Mouse (Mus musculus) T-helper 2 cell (primary cell): ENCODE measurements around the gene Eif4g3.

Experiments used
- in situ Hi-C: fragments of 300-600 bp; cut with MboI, MseI; formaldehyde crosslinking; loops from one replicate; pipeline ENCODE4 v1.15.1; 2025; ENCODE audit warnings: high pct_unique_total_duplicates

Gene Eif4g3

DNA sequence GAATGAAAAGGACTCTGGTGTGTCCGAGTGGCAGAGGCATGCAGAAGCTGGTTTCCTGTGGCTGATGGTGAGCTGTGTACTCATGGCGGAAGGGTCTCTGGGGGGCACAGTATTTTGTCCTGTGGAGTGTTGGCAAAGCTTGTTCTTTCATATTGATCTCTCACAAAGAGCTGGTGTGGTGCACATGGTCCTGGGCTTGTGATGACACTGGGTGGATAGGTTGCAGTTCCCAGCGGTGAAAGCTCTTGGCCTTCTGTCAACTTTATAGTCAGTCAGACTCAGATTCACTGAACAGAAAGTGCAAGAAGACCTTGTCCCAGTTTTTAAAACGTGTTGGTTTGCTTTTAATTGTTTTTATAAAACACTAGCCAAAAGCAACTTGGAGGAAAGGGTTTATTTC is 68.3 kb downstream of the Eif4g3 start:
- in situ Hi-C loops: no loop called here

- in situ Hi-C loops: no loop called here
Observed at GRCm38 (mm10) chr4:138063372-138064265, 70.8 kb downstream of the Eif4g3 start.

DNA sequence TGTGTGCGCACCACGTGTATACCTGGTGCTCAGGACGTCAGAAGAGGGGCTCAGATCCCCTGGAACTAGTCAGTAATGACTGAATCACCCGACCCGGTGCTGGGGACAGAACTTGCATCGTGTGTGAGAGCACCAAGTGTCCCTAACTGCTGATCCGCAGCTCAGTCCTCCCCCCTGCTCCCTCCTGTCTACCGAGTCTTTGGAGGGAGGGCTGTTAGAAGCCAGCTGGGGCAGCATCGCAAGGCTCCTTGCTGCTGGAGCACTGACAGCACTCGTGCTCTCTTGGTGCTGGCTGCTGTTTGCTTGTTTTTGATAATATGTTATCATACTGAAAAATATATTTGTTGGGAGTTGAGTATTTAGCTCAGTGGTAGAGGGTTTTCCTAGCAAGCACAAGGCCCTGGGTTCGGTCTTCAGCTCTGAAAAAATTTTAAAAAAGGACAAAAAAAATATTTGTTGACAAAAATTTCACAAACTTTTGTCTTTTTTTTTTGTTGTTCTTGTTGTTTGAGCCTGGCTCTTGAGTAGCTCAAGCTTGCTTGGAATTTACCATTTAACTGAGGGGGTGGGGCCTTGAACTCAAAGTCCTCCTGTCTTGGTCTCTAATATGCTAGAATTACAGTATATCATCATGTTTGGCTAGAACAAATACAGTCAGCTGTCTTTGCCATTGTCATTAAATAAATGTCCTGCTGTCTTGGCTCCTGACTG is 72.2 kb downstream of the Eif4g3 start:
- in situ Hi-C loops: no loop called here

DNA sequence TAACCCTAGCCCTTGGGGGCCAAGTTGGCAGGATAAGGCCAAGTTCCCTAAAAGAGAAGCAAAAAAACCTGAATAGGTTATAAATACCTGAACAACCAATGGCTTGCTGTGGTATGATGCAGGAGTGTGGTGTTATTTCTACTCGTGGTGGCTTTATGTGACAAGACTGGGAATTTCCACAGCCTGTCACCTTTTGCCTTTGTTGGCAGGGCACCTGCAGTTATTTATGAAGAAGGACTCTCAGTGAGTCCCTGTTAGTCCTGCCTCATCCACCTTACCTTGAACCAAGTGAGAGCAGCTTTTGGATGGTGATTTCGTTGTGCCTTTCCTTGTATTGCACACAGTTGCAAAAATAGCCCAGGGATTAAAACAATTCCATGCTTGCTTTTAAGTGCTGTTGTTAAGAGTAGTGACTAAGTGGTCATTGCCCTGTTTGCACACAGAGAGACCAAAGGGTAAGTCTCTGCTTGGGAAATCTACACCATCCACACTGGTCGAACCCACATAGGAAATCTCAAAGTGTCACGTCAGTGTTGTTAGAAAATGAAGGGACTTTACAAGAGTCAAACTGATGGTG is 72.9 kb downstream of the Eif4g3 start:
- in situ Hi-C loops: no loop called here

DNA sequence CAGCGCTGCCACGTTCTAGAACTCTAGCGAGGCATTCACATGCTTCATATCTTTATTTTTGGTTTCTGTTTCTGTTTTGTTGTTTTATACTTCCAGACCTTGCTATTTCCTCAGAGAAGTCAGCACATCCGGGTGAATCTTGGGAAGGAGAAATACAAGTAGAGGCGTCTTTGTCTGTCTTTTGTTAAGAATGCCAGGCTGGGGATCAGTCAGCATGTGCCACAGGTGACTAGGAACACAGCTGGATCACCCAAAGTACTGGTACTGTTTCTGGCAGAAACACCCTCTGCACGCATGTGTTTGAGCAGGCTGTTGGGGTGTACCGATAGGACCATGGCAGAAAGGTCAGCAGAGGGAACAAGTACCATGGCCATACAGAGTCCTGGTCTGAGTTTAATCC is 73.6 kb downstream of the Eif4g3 start:
- in situ Hi-C loops: no loop called here

DNA sequence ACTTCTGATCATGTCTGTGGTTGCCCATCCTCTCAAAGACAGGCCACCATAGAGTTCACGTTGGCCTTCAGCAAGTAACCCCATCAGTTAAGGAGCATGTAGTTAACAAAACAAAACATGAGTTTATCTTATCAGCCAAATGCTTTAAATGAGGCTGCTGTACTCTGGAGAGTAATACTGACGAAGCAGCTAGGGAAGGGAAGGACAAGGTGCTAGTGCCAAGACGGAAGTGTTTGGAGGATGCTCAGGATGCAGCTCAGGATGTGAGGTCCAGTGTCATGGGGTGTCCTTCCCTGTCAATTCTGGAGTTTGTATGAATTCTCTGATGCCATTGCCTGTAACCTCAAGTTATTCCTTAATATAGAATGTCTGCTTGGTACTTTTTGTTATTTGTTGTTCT is 75.0 kb downstream of the Eif4g3 start:
- in situ Hi-C loops: no loop called here

DNA sequence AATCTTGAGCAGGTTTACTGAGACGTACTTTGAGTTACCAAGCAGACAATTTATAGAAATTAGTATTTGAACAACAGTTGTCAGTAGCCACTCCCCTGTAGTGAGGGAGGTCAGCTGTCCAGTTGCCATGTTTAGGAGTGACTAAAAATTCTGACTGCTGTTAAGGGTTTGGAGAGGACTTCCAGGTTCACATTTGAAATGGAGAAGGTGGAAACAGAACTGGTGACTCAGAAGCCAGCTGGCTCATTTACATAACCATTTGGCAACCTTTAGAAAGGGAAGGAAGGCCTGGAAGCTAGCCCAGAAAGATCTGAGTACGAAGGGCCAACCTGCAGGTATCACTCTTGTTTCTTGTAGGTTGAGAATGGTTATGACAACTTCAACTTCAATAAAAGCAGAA is 75.8 kb downstream of the Eif4g3 start:
- in situ Hi-C loops: no loop called here

GRCm38 (mm10) chr4:138069371-138069770 is 76.5 kb downstream of the Eif4g3 start:
- in situ Hi-C loops: no loop called here

GRCm38 (mm10) chr4:138071497-138071896 is 78.7 kb downstream of the Eif4g3 start:
- in situ Hi-C loops: no loop called here

DNA sequence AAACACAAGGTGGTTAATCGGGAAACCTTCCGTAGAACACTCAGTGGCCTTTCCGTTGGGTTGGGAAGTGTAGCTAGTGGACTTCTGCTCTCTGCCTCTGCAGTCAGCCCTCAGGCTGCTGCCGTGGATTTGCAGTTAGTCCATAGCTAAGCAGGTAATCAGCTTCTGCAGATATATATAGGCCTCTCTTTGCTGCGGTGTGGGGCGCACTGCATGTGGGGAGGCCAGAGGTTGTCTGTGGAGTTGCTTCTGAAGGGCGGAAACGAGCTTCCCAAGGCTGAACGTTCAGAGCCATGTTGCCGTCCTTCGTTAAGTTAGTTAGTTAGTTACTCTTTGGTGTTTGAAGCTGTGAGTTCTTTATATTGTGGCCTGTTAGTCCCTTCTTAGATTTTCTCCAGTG is 80.3 kb downstream of the Eif4g3 start:
- in situ Hi-C loops: no loop called here

GRCm38 (mm10) chr4:138073531-138073930 is 80.7 kb downstream of the Eif4g3 start:
- in situ Hi-C loops: no loop called here

- in situ Hi-C loops: no loop called here
Observed at GRCm38 (mm10) chr4:138074896-138075584, 82.2 kb downstream of the Eif4g3 start.

DNA sequence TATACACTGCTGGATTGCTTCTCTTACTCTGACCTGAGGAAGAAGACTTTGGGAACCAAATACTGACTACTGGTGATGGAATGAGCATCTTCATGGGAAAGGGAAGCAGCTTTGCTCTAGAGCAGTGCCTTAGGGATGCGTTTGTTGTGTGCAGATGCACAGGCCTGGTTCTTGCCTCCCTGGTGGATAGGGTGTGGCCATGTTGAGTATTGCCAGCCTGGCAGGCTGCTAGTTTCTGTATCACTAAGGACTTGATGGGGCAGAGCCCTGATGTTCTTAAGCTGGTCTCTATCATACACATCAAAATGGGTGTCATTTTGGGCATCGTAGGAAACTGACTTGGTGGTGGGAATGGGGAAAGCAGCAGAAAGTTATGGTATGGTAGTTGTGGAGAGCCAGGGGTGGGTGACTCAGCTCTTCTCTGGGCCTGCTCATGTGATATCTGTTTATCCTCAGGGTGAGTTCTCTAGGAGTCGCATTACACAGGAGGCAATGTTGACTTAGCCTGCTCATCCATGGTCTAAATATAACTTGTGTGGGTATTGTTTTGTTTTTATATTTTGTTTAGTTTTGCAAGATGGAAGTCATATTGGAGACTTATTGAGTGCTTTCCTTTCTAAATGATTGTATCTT is 85.0 kb downstream of the Eif4g3 start:
- in situ Hi-C loops: no loop called here

DNA sequence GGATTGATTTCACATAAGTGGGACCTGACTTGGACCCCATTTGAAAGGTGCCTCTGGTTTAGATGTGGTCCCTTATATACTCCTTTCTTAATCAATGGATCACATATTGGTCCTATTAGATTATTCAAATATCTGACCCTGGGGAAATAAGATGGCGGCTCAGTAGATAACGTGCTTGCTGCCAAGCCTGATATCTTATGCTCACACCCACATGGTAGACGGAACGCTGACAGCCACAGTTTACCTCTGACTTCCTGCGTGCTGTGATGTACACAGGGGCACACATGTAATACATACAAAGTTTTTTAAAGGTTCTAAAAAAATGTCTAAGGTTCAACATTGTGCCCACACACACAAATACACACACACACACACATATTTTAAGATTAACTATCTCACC is 86.4 kb downstream of the Eif4g3 start:
- in situ Hi-C loops: no loop called here

GRCm38 (mm10) chr4:138082466-138082865 is 89.6 kb downstream of the Eif4g3 start:
- in situ Hi-C loops: no loop called here

GRCm38 (mm10) chr4:138084103-138084502 is 91.3 kb downstream of the Eif4g3 start:
- in situ Hi-C loops: no loop called here

DNA sequence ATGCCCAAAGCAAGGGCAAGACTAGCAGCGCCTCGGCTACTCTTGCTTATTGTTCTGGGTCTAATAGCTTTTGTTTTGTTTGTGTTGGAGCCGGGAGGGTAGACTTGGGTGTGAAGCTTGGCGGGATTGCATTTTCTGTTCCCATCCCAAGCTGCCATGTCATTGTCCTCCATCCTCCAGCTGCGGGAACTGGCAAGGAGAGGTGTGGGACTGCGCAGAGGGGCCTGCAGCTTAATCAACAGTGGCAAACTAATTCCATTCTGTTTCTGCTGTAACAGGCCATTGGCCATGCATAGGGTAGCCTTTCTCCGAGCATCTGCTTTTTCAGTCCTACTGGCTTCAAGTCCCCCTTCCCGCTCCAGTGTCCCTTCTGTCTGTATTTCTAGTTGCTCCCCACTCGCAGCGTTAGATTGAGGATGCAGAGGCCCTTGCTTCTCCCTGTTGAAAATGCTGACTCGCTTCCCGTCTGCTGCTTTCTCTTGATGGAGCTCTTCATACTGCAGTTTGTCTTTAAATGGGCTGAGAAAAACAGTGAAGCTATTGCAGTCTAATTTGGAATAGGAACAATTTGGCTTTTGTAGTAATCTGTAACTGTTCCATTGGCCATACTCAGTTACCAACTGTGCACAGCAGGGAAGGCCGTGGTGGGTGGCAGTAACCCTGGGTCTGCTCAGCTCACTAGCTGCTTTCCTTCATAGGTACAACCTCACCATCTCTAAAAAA is 92.2 kb downstream of the Eif4g3 start:
- in situ Hi-C loops: no loop called here

DNA sequence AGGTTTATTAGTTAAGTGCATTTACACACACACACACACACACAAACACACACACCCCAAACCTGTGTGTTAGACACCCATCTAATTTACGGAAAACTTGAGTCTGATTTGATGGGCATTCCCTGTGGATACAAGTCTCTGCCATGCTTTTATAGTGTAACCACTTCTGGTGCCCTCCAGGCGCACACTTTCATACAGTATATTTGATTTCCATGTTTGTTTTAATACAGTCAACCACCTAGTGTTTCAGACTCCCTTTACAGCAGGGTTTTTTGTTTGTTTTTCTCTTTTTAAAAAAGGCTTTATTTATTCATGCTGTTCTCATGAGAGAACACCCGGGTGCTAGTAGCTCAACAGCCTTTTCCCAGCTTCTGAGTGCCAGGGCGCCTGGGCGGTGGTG is 94.1 kb downstream of the Eif4g3 start:
- in situ Hi-C loops: no loop called here

- in situ Hi-C loops: no loop called here
Observed at GRCm38 (mm10) chr4:138089512-138089911, 96.7 kb downstream of the Eif4g3 start.

DNA sequence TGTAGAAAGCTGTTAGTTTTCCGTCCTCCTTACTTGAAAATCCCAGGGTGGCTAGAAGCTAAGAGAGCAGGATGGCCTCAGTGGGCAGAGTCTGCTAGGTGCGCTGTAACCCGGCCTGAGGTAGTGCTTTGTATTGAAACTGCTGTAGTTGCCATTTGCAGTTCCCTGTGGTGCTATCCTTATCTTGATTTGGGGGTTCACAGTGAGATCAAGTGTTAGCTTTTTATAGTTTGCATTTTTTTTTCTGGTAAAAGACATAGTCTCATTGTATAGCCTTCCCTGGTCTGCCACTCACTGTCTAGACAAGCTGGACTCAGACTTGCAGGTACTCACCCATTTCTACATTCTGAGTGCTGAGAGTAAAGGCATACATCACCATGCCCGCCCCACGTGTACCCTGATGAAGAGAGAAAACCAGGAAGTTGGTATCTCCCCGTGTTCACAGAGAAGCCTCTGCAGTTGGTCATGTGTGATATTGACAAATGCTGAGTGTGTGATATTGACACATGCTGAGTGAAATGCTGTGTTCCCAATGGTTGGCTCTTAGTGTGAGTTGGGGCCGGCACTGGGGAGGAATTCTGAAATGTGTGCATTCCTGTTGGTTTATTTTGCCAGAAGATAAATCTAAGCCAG is 98.9 kb downstream of the Eif4g3 start:
- in situ Hi-C loops: loop anchor here (5.0 kb wide), 1 partner anchor 86 kb away; no protein-coding TSS in a partner anchor
